Mouse (Mus musculus) adrenal gland, adult 2 months (tissue): ENCODE data around the gene Olfr1178. TPM values are rescaled to one million over a fixed set of nuclear protein-coding genes. Genes with fewer than 3 reads are reported as not detected.

Source experiments
- DNase-seq: peaks from one replicate; pipeline ENCODE4 v3.0.0; 2021
- long read RNA-seq: library from polyadenylated mRNA; stranded (forward); transcript quantifications from one replicate; pipeline ENCODE4 v2.0.0, GENCODE M21; 2021
- polyA plus RNA-seq: library from polyadenylated mRNA; depleted of rRNA; stranded (reverse); fragments of >200 nt; gene quantifications from 2 replicates; pipeline ENCODE4 v1.2.3, GENCODE M21; 2012; rRNA removed
- total RNA-seq, 2 experiments: library from RNA; stranded (reverse); gene quantifications; 2 replicates each; pipeline ENCODE4 v1.2.3; 2021

Olfr1178 gene
- total RNA-seq (not detected), polyA plus RNA-seq (not detected in 2 replicates)
- long read RNA-seq, result 0 reads

DNA sequence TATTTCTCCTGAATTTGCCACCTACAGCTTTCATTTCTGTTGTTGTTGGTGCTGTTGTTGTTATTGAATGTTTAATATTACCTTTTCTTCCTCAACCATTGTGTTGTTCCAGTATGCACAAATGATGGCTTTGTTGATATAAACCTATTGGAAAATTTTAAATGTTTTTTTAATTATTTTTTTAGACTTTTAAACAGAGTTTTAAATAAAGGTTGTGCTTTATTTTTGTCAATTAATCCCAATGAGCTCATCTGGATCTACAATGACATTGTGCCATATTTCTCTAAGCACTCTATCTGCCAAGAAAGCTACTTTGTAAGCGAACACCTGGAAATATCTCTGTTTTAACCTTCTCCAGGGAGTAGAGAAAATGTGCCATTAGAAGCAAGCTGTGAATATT, at the start of gene Olfr1178:
Olfr1178 (plus strand) TSS at position 301 of the 400 bp plus-strand sequence.
- no peak for DNase-seq

DNA sequence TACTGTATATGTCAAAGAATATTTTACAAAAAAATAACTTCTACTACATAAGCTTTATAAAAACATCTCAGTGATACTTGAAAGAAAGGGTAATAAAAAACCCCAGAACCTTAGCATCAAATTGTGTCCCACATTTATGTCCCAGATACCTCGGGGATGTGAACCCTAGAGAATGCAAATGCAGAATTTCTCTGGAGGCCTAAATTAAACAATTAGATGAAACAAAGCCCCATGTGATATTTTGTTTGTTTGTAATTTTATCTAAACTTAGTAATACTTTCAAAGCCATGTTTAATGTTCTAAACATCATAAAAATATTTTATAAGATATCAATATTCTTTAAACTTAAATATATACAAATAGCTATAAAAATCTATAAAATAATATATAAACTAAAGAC, 40.5 kb upstream of the Olfr1178 start, which contains the start of gene Olfr1177-ps:
Olfr1177-ps (minus strand) TSS at position 101 of the 400 bp plus-strand sequence.
- no peak for DNase-seq

DNA sequence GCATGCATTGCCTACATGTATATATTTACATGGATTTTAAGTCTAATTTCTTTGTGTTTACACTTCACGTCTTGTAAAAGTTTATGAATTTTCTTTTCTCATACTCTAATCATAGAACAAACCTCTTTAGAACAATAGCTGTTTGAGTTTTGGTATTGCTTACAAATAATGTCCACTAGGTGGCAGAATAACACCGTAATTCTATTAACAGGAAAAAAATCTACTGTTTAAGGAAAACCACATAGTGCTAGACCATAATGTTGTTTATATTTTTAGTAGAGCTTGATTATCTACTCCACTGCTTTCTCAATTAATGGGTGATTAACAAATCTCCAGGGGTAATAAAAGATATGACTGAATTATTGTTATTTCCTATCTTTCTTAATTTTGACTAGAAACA, 30.6 kb upstream of the Olfr1178 start:
- DNase-seq, result no peak

DNA sequence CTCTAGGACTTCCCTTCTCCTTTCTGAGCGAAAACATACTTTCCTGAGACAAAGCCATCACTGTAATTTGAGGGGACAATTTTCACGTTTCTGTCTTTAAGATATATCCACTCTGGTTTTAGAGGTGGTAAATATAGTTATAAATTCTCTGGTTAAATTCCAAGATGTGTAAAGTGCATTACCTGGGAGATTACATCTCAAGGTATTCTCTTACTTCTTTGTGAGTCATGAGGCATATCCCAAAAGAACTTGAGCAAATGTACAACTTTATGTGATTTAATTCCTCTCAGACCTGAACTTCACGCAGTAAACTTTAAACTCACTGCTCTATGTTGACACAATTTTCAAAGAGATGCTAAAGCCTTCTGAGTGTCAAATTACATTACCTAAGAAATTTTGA, 19.5 kb downstream of the Olfr1178 start, which contains the start of gene Olfr1179:
Olfr1179 (minus strand) TSS at position 101 of the 400 bp plus-strand sequence.
- DNase-seq, result no peak

DNA sequence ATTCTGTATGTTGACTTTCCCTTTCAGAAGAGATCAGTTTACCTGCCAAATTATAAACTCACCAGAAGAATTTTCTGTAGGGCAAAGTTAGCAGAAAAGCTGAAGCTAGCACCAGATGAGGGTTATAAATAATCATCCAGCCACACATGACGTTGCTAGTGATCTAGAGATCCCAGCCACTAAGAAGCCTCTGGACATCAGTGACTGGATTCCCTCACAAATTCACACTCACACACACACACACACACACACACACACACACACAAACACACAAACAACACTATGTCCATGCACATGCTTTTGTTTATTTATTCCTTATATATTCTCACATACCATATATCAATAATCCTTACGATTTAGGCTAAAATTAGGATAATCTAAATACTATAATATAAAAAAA, 32.2 kb downstream of the Olfr1178 start, which contains the start of gene Olfr1180:
Olfr1180 (minus strand) TSS at position 101 of the 400 bp plus-strand sequence.
- DNase-seq, result no peak

DNA sequence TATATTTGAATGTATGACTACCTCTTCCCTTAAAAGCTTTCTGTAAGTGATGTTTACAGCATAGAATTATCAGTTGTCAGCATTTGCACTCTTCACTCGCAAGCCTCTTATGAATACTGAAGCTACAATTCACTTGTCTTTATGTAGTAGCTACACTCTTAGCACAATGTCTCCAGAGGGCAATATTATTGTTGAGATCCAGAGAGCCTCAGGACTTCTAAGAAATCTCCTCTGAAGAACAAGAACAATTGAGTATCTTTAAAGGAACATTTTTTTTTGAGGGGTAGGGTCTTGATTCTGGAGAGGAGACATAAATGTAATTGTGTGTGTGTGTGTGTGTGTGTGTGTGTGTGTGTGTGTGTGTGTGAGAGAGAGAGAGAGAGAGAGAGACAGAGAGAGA, 39.2 kb downstream of the Olfr1178 start, which contains the start of gene Olfr1181:
Olfr1181 (minus strand) TSS at position 101 of the 400 bp plus-strand sequence.
- DNase-seq, result no peak

DNA sequence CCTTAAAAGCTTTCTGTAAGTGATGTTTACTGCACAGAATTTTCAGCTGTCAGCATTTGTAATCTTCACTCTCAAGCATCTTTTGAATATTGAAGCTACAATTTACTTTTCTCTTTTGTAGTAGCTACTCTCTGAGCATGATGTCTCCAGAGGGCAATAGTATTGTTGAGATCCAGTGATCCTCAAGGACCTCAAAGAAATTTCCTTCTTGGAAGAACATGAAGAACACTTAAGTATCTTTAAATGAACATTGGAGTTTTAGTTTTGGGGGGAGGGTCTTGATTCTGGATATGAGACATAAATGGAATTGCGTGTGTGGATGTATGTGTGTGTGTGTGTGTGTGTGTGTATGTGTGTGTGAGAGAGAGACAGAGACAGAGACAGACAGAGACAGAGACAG, 62.2 kb downstream of the Olfr1178 start, which contains the start of gene Gm13757:
Gm13757 (minus strand) TSS at position 101 of the 400 bp plus-strand sequence.
- DNase-seq, result no peak

Other genes starting within 250 kb of the Olfr1178 start
- not detected for gene Olfr1167, start 231.9 kb upstream of the Olfr1178 start, total RNA-seq
- gene Olfr1167, start 231.9 kb upstream of the Olfr1178 start, polyA plus RNA-seq, result not detected in 2 replicates
- gene Olfr1168, start 205.2 kb upstream of the Olfr1178 start, total RNA-seq, result not detected
- gene Olfr1168, start 205.2 kb upstream of the Olfr1178 start, polyA plus RNA-seq, result not detected in 2 replicates
- gene Olfr1170, start 158.7 kb upstream of the Olfr1178 start, total RNA-seq, result not detected
- not detected in 2 replicates for gene Olfr1170, start 158.7 kb upstream of the Olfr1178 start, polyA plus RNA-seq
- gene Olfr1173, start 107.2 kb upstream of the Olfr1178 start, total RNA-seq, result not detected
- gene Olfr1173, start 107.2 kb upstream of the Olfr1178 start, polyA plus RNA-seq, result not detected in 2 replicates
- not detected for gene Olfr1174-ps, start 71.9 kb upstream of the Olfr1178 start, total RNA-seq
- not detected in 2 replicates for gene Olfr1174-ps, start 71.9 kb upstream of the Olfr1178 start, polyA plus RNA-seq
- not detected for gene Olfr1175-ps, start 59.8 kb upstream of the Olfr1178 start, total RNA-seq
- gene Olfr1175-ps, start 59.8 kb upstream of the Olfr1178 start, polyA plus RNA-seq, result not detected in 2 replicates
- gene Olfr1176, start 50.3 kb upstream of the Olfr1178 start, total RNA-seq, result not detected
- not detected in 2 replicates for gene Olfr1176, start 50.3 kb upstream of the Olfr1178 start, polyA plus RNA-seq
- not detected for gene Olfr1177-ps, start 40.6 kb upstream of the Olfr1178 start, total RNA-seq
- not detected in 2 replicates for gene Olfr1177-ps, start 40.6 kb upstream of the Olfr1178 start, polyA plus RNA-seq
- gene Olfr1179, start 19.4 kb downstream of the Olfr1178 start, total RNA-seq, result not detected
- gene Olfr1179, start 19.4 kb downstream of the Olfr1178 start, polyA plus RNA-seq, result not detected in 2 replicates
- gene Olfr1180, start 32.1 kb downstream of the Olfr1178 start, total RNA-seq, result not detected
- gene Olfr1180, start 32.1 kb downstream of the Olfr1178 start, polyA plus RNA-seq, result not detected in 2 replicates
- gene Olfr1181, start 39.1 kb downstream of the Olfr1178 start, total RNA-seq, result not detected
- not detected in 2 replicates for gene Olfr1181, start 39.1 kb downstream of the Olfr1178 start, polyA plus RNA-seq
- not detected for gene Gm13757, start 62.1 kb downstream of the Olfr1178 start, total RNA-seq
- gene Gm13757, start 62.1 kb downstream of the Olfr1178 start, polyA plus RNA-seq, result not detected in 2 replicates
- gene Olfr1183, start 67.8 kb downstream of the Olfr1178 start, total RNA-seq, result not detected
- gene Olfr1183, start 67.8 kb downstream of the Olfr1178 start, polyA plus RNA-seq, result not detected in 2 replicates
- gene Olfr1184, start 96.5 kb downstream of the Olfr1178 start, total RNA-seq, result not detected
- not detected in 2 replicates for gene Olfr1184, start 96.5 kb downstream of the Olfr1178 start, polyA plus RNA-seq
- not detected for gene Olfr1185-ps1, start 106.3 kb downstream of the Olfr1178 start, total RNA-seq
- not detected in 2 replicates for gene Olfr1185-ps1, start 106.3 kb downstream of the Olfr1178 start, polyA plus RNA-seq
- not detected for gene Olfr1186, start 131.5 kb downstream of the Olfr1178 start, total RNA-seq
- not detected in 2 replicates for gene Olfr1186, start 131.5 kb downstream of the Olfr1178 start, polyA plus RNA-seq
- not detected for gene Olfr1188, start 169.9 kb downstream of the Olfr1178 start, total RNA-seq
- not detected in 2 replicates for gene Olfr1188, start 169.9 kb downstream of the Olfr1178 start, polyA plus RNA-seq
- not detected for gene Olfr1189, start 199.4 kb downstream of the Olfr1178 start, total RNA-seq
- not detected in 2 replicates for gene Olfr1189, start 199.4 kb downstream of the Olfr1178 start, polyA plus RNA-seq